Comparison of ENCODE assay signal across 9 mouse cellular contexts in genomic region chr14:31942266-31942960, GRCm38 (mm10).
DNase-seq lines count a peak whose midpoint lies in the region; ATAC-seq and TF ChIP-seq lines count a peak whose summit lies in the region.
"Had no signal": no experiment of that assay in that cellular context is flagged by ENCODE, and none has a peak within 500 bp of the region (broad histone marks: within the 10 kb centered on the region; RNA-seq: fewer than 3 reads in every experiment).

No protein-coding gene starts in this region.

- H3K9me3 ChIP-seq in forebrain, embryonic 14.5 days (replicated peaks; ENCODE audit: control insufficient read depth, low read length): no peaks in the 10 kb centered on the region; the same call in 1 of the 2 replicates
- no peaks in the 10 kb centered on the region; the same call in 1 of the 2 replicates for H3K9me3 ChIP-seq in forebrain, embryonic 13.5 days (replicated peaks)
- no peaks in the 10 kb centered on the region for H3K9me3 ChIP-seq in intestine, embryonic 16.5 days (ENCODE audit: control insufficient read depth, low read length)

- TF ChIP-seq POLR2A in olfactory bulb, adult 2 months (IDR thresholded peaks at IDR 0.05; ENCODE audit: insufficient read depth, low read depth, low read length): no peak

- no peak overlapping the region for H3K9ac ChIP-seq in forebrain, embryonic 14.5 days (ENCODE audit: low read length)
- no peak overlapping the region for H3K9ac ChIP-seq in forebrain, embryonic 13.5 days
- no peak overlapping the region for H3K9ac ChIP-seq in intestine, embryonic 16.5 days (ENCODE audit: low read depth, low read length)
- H3K9ac ChIP-seq: midbrain, embryonic 12.5 days had no signal

- no peaks in the 10 kb centered on the region for H3K36me3 ChIP-seq in forebrain, embryonic 14.5 days (ENCODE audit: control insufficient read depth, insufficient read depth, low read length)
- H3K36me3 ChIP-seq in forebrain, embryonic 13.5 days (ENCODE audit: poor library complexity, severe bottlenecking): no peaks in the 10 kb centered on the region
- no peaks in the 10 kb centered on the region for H3K36me3 ChIP-seq in intestine, embryonic 16.5 days (ENCODE audit: control insufficient read depth, insufficient read depth, low read length)
- H3K36me3 ChIP-seq: midbrain, embryonic 12.5 days had no signal

- 0 out of 2 replicates have a peak, but pooled peaks have one; percentile 14 for TF ChIP-seq CTCF in olfactory bulb, adult 2 months (IDR thresholded peaks at IDR 0.05; ENCODE audit: insufficient read depth, low read depth, low read length)

- no peak overlapping the region for H3K27ac ChIP-seq in forebrain, embryonic 14.5 days (ENCODE audit: low read depth, low read length)
- no peak overlapping the region for H3K27ac ChIP-seq in forebrain, embryonic 13.5 days
- no peak overlapping the region for H3K27ac ChIP-seq in olfactory bulb, adult 2 months (ENCODE audit: insufficient read depth, low read depth, low read length)
- no peak overlapping the region for H3K27ac ChIP-seq in intestine, embryonic 16.5 days (ENCODE audit: low read length)
- H3K27ac ChIP-seq: midbrain, embryonic 12.5 days had no signal

- DNase-seq in forebrain, embryonic 14.5 days (ENCODE audit: low spot score): no peak
- peak; percentile 30 for DNase-seq in retina, embryonic 14.5 days (ENCODE audit: low spot score)
- no peak for DNase-seq in retina, postnatal 1 day
- DNase-seq in heart, postnatal 36 days: peak; percentile 45 to 49

- intact Hi-C loops in heart, postnatal 36 days (cut with DNase I): loop anchor here (1.0 to 5.0 kb wide), 3 partner anchors 40 to 285 kb away; no protein-coding TSS in a partner anchor

- no peak overlapping the region for H3K4me2 ChIP-seq in forebrain, embryonic 14.5 days (ENCODE audit: low read length)
- no peak overlapping the region for H3K4me2 ChIP-seq in forebrain, embryonic 13.5 days
- H3K4me2 ChIP-seq in intestine, embryonic 16.5 days (ENCODE audit: low read depth, low read length): no peak overlapping the region
- H3K4me2 ChIP-seq: midbrain, embryonic 12.5 days had no signal

- no peaks in the 10 kb centered on the region for H3K27me3 ChIP-seq in forebrain, embryonic 14.5 days (replicated peaks; ENCODE audit: control insufficient read depth, insufficient read depth, low read length)
- H3K27me3 ChIP-seq in forebrain, embryonic 13.5 days: no peaks in the 10 kb centered on the region
- H3K27me3 ChIP-seq in intestine, embryonic 16.5 days (replicated peaks; ENCODE audit: control insufficient read depth, insufficient read depth, low read length): no peaks in the 10 kb centered on the region
- H3K27me3 ChIP-seq: midbrain, embryonic 12.5 days had no signal

- 66% methylated on average over 3 of the region's 3 CpGs for WGBS in forebrain, embryonic 14.5 days
- WGBS in forebrain, embryonic 13.5 days: 65% methylated on average over 3 of the region's 3 CpGs
- 58% methylated on average over 3 of the region's 3 CpGs for WGBS in olfactory bulb, adult 2 months
- WGBS in intestine, embryonic 16.5 days: 55% methylated on average over 3 of the region's 3 CpGs

- ATAC-seq in forebrain, embryonic 14.5 days: peak; percentile 37; the same call in 1 of the 2 replicates
- no peak for ATAC-seq in forebrain, embryonic 13.5 days
- ATAC-seq in erythroblast, adult 5-6 weeks (replicated peaks; ENCODE audit: low FRiP score, poor library complexity, severe bottlenecking): no peak
- no peak for ATAC-seq in intestine, embryonic 16.5 days

- H3K4me3 ChIP-seq in forebrain, embryonic 14.5 days (ENCODE audit: low read depth, low read length): no peak overlapping the region
- no peak overlapping the region for H3K4me3 ChIP-seq in forebrain, embryonic 13.5 days
- no peak overlapping the region for H3K4me3 ChIP-seq in olfactory bulb, adult 2 months (ENCODE audit: insufficient read depth, low read depth, low read length)
- no peak overlapping the region for H3K4me3 ChIP-seq in intestine, embryonic 16.5 days (ENCODE audit: low read length)
- H3K4me3 ChIP-seq: midbrain, embryonic 12.5 days had no signal

- H3K4me1 ChIP-seq in forebrain, embryonic 14.5 days (ENCODE audit: control insufficient read depth, insufficient read depth, low read length): peaks cover 2% of the 10 kb centered on the region; the same call in 1 of the 2 replicates
- peaks cover 9% of the 10 kb centered on the region; the same call in 1 of the 2 replicates for H3K4me1 ChIP-seq in forebrain, embryonic 13.5 days
- peaks cover 3% of the 10 kb centered on the region; the same call in 1 of the 2 replicates for H3K4me1 ChIP-seq in olfactory bulb, adult 2 months (ENCODE audit: control insufficient read depth, insufficient read depth, low read length)
- no peaks in the 10 kb centered on the region for H3K4me1 ChIP-seq in intestine, embryonic 16.5 days (ENCODE audit: control insufficient read depth, insufficient read depth, low read length)

Comparison
In these comparisons a context has a peak if more than half of its experiments do, and no peak if none do; other contexts are left out.
1. DNase-seq: peak in retina, embryonic 14.5 days (single experiment) and heart, postnatal 36 days (2 of 2); none in forebrain, embryonic 14.5 days (single experiment) and retina, postnatal 1 day (single experiment).